Comparison of ENCODE assay signal across 26 mouse cellular contexts in genomic region chr16:79308541-79308940, GRCm38 (mm10).
"Had no signal": no experiment of that assay in that cellular context is flagged by ENCODE, and none has a peak within 500 bp of the region (broad histone marks: within the 10 kb centered on the region; RNA-seq: fewer than 3 reads in every experiment).

No protein-coding gene starts in this region.

- H3K9me3 ChIP-seq: heart, embryonic 10.5 days; heart, embryonic 12.5 days; hindbrain, embryonic 10.5 days; hindbrain, embryonic 12.5 days; limb, embryonic 10.5 days; limb, embryonic 12.5 days; liver, embryonic 13.5 days; liver, embryonic 15.5 days had no signal

- H3K4me1 ChIP-seq: heart, embryonic 10.5 days; heart, embryonic 12.5 days; hindbrain, embryonic 10.5 days; hindbrain, embryonic 12.5 days; limb, embryonic 10.5 days; limb, embryonic 12.5 days; liver, embryonic 13.5 days; liver, embryonic 15.5 days had no signal

- H3K4me2 ChIP-seq: heart, embryonic 12.5 days; hindbrain, embryonic 12.5 days; hindbrain, embryonic 14.5 days; limb, embryonic 12.5 days; liver, embryonic 11.5 days; liver, embryonic 13.5 days; liver, embryonic 15.5 days had no signal

- H3K9ac ChIP-seq: heart, embryonic 12.5 days; hindbrain, embryonic 12.5 days; hindbrain, embryonic 14.5 days; limb, embryonic 12.5 days; liver, embryonic 13.5 days; liver, embryonic 15.5 days had no signal

- ATAC-seq: hindbrain, embryonic 16.5 days; intestine, embryonic 16.5 days had no signal

- H3K36me3 ChIP-seq: heart, embryonic 10.5 days; heart, embryonic 12.5 days; hindbrain, embryonic 10.5 days; hindbrain, embryonic 12.5 days; limb, embryonic 10.5 days; limb, embryonic 12.5 days; liver, embryonic 13.5 days; liver, embryonic 15.5 days had no signal

- H3K27ac ChIP-seq: gastrocnemius, adult 2 months; heart, embryonic 10.5 days; hindbrain, embryonic 10.5 days; hindbrain, embryonic 12.5 days; hindbrain, embryonic 14.5 days; layer of hippocampus, adult 2 months; left cerebral cortex, adult 2 months; limb, embryonic 10.5 days; limb, embryonic 12.5 days; liver, embryonic 13.5 days; liver, embryonic 15.5 days had no signal

- DNase-seq: gastrocnemius, adult 2 months; gastrocnemius, postnatal 10 days; gastrocnemius, postnatal 25 days; heart, adult 18-20 months; heart, postnatal 10 days; heart, postnatal 4 days; kidney, adult 11 months; kidney, adult 2 months; kidney, postnatal 10 days; kidney, postnatal 25 days; kidney, postnatal 4 days; liver; liver, embryonic 13.5 days had no signal

- H3K27me3 ChIP-seq: heart, embryonic 12.5 days; hindbrain, embryonic 12.5 days; limb, embryonic 12.5 days; liver, embryonic 13.5 days; liver, embryonic 15.5 days had no signal

- H3K4me3 ChIP-seq: gastrocnemius, adult 2 months; heart, embryonic 10.5 days; heart, embryonic 12.5 days; hindbrain, embryonic 10.5 days; hindbrain, embryonic 12.5 days; layer of hippocampus, adult 2 months; left cerebral cortex, adult 2 months; limb, embryonic 10.5 days; limb, embryonic 12.5 days; liver, embryonic 13.5 days; liver, embryonic 15.5 days had no signal
